Mouse (Mus musculus) heart, embryonic 14.5 days (tissue): ENCODE measurements around the gene Ptpn11. TPM values are rescaled to one million over a fixed set of nuclear protein-coding genes. Genes with fewer than 3 reads are reported as not detected.

Experiments
- ATAC-seq: fragments of 200-750 bp; cut with Nextera tagmentation; 2 replicates; pipeline ENCODE4 v1.8.0; 2017; ENCODE audit warnings: low read depth, moderate TSS enrichment; ENCODE audit not compliant: insufficient number of reproducible peaks, insufficient read depth, low FRiP score
- H3K27ac ChIP-seq, 2 experiments: fragments of 200-500 bp in 1 of 2; fragments of 300-500 bp in 1 of 2; sonication (generic) in 1 of 2; replicated peaks in 1 of 2; 2 replicates each; pipeline ENCODE4 v1.5.1; 2012 to 2014; ENCODE audit warnings: low read depth in 2 of 2, low read length in 2 of 2, control low read depth in 1 of 2, mild to moderate bottlenecking in 1 of 2, mixed read lengths in 1 of 2; ENCODE audit not compliant: control insufficient read depth in 1 of 2, insufficient read depth in 1 of 2
- H3K27me3 ChIP-seq: fragments of 300-500 bp; sonication (generic); 2 replicates; pipeline ENCODE4 v1.6.1; 2014; ENCODE audit warnings: mild to moderate bottlenecking, low read length, control low read depth; ENCODE audit not compliant: control insufficient read depth, insufficient read depth
- H3K36me3 ChIP-seq: fragments of 300-500 bp; sonication (generic); 2 replicates; pipeline ENCODE4 v1.6.1; 2014; ENCODE audit warnings: mild to moderate bottlenecking, control low read depth, low read length, mixed read lengths; ENCODE audit not compliant: control insufficient read depth, insufficient read depth
- H3K4me1 ChIP-seq, 2 experiments: fragments of 200-500 bp in 1 of 2; fragments of 300-500 bp in 1 of 2; sonication (generic) in 1 of 2; 2 replicates each; pipeline ENCODE4 v1.6.1; 2012 to 2014; ENCODE audit warnings: low read length in 2 of 2, control low read depth in 1 of 2, mixed read lengths in 1 of 2; ENCODE audit not compliant: control insufficient read depth in 2 of 2, insufficient read depth in 2 of 2
- H3K4me2 ChIP-seq: fragments of 300-500 bp; sonication (generic); 2 replicates; pipeline ENCODE4 v1.6.1; 2014; ENCODE audit warnings: mild to moderate bottlenecking, low read length
- H3K4me3 ChIP-seq, 2 experiments: fragments of 200-500 bp in 1 of 2; fragments of 300-500 bp in 1 of 2; sonication (generic) in 1 of 2; 2 replicates each; pipeline ENCODE4 v1.5.1; 2012 to 2014; ENCODE audit warnings: low read length in 2 of 2, mild to moderate bottlenecking in 2 of 2, control low read depth in 1 of 2, low read depth in 1 of 2, moderate library complexity in 1 of 2; ENCODE audit not compliant: control insufficient read depth in 1 of 2, insufficient read depth in 1 of 2
- H3K9ac ChIP-seq: fragments of 300-500 bp; sonication (generic); 2 replicates; pipeline ENCODE4 v1.6.1; 2014; ENCODE audit warnings: mild to moderate bottlenecking, low read length
- H3K9me3 ChIP-seq: fragments of 300-500 bp; sonication (generic); 2 replicates; pipeline ENCODE4 v1.6.1; 2016; ENCODE audit warnings: low read length, control low read depth; ENCODE audit not compliant: control insufficient read depth
- WGBS: fragments of 180-500 bp; shearing (Covaris S2); extraction: QIAGEN DNeasy Blood & Tissue Kit; methylation state at CpG from one replicate; pipeline ENCODE4 v1.1.7; 2014; 5-methylcytosine and 5-hydroxymethylcytosine counted together
- polyA plus RNA-seq: library from polyadenylated mRNA; unstranded; fragments of >200 nt; fragmentation: Nextera tagmentation; extraction: Ambion mirVana; gene quantifications from 2 replicates; pipeline ENCODE4 v1.2.1, GENCODE M21; 2014

Gene Ptpn11
- polyA plus RNA-seq, 1 experiment from 2014 or later: 25.6 TPM

- no peak overlapping the region for H3K4me3 ChIP-seq
- no peaks in the 10 kb centered on the region for H3K9me3 ChIP-seq
- WGBS: 55% methylated on average over 3 of the region's 3 CpGs
- no peaks in the 10 kb centered on the region for H3K36me3 ChIP-seq
- no peak overlapping the region for H3K27ac ChIP-seq
- no peaks in the 10 kb centered on the region for H3K27me3 ChIP-seq
- peaks cover 0 to 6% of the 10 kb centered on the region in 2 experiments; a peak in 1 of 4 replicates for H3K4me1 ChIP-seq
- H3K9ac ChIP-seq: no peak overlapping the region
- no peak overlapping the region for H3K4me2 ChIP-seq
- ATAC-seq: no peak
Measured at GRCm38 (mm10) chr5:121116941-121117340, 74.3 kb downstream of the Ptpn11 start.

DNA sequence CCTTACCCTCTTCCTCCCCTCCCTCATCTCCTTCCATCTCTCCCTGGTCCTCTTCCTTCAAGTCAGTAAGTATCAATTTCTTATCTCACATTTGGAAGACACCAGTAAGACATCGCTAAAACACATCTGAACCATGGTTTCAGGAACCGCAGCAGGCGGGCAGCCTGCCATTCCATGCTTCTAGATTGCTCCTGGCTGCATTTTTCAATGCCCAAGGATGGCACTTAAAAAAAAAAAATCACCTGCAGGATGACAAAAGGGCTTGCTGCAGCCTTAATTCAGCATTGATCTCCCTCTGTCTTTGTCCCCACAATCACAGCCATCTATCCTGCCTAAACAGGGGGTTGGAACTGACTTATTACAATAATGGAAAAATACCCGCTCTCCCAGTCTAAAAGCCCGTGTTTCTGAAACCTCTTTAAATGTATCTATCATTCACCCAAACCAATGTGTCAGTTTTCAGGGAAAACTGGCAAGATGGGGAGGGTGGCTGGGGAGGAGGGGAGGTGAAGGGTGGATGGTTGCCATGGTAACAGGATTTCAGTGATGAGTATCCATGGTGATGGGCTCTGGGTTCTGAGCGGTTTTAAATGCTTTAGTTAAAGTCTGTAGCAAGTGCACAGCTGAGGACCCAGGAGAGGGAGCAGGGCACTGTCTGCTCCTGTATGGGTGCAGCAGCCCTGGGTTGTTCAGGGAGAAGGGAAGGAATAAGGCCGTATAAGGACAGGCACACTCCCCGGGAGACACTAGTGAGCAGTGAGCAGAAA, 75.6 kb downstream of the Ptpn11 start:
- H3K27ac ChIP-seq: no peak overlapping the region
- WGBS: 62% methylated on average over 8 of the region's 8 CpGs
- H3K9me3 ChIP-seq: no peaks in the 10 kb centered on the region
- no peak overlapping the region for H3K9ac ChIP-seq
- ATAC-seq: no peak
- H3K36me3 ChIP-seq: no peaks in the 10 kb centered on the region
- H3K27me3 ChIP-seq: no peaks in the 10 kb centered on the region
- H3K4me1 ChIP-seq: peaks cover 0 to 6% of the 10 kb centered on the region in 2 experiments; a peak in 1 of 4 replicates
- no peak overlapping the region for H3K4me3 ChIP-seq
- no peak overlapping the region for H3K4me2 ChIP-seq

DNA sequence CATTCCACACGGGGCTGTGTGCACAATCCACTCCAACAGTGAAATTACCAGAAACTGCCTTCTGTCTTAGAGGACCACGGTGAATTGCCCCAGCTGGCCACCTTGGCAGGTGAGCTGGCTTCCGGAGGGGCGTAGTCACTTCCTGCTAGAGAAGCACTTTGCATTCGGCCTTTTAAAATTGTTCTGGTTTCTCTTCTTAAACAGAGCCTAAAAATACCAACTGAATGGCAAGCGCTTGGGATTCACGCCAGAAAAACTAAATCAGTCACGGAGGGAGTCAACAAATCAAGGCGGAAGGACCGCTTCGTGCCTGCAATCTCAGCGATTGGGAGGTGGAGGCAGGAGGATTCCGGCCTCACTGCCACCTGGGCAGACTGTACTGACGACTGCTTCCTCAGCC, 77.0 kb downstream of the Ptpn11 start:
- Histone ChIP-seq H3K27me3 (no peaks in the 10 kb centered on the region), H3K27ac (no peak overlapping the region), H3K9me3 (no peaks in the 10 kb centered on the region), H3K4me3 (no peak overlapping the region), H3K4me2 (no peak overlapping the region), H3K9ac (no peak overlapping the region), H3K4me1 (peaks cover 0 to 6% of the 10 kb centered on the region in 2 experiments; a peak in 1 of 4 replicates), H3K36me3 (no peaks in the 10 kb centered on the region)
- no peak for ATAC-seq
- WGBS: 55% methylated on average over 14 of the region's 14 CpGs

DNA sequence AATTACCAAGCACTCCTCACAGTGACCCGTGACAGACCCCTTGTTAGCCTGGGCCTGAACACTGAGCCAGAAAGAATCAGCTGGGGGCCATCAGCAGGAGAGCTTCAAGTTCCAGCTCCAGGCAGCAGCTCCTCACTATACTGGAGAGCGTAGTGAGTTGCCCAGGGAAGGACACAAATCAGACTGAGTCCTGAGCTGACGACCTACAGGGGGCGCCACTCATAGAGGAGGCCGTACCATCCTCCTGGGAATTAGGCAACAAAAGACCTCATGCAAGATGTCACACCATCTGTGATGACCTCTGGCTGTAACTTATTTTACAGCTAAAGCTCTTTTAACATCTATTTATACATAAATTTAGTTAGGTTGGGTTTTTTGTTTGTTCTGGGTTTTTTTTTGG, 78.8 kb downstream of the Ptpn11 start:
- peaks cover 0 to 6% of the 10 kb centered on the region in 2 experiments; a peak in 1 of 4 replicates for H3K4me1 ChIP-seq
- H3K4me2 ChIP-seq: no peak overlapping the region
- ATAC-seq: no peak
- H3K27me3 ChIP-seq: no peaks in the 10 kb centered on the region
- H3K9ac ChIP-seq: no peak overlapping the region
- no peaks in the 10 kb centered on the region for H3K9me3 ChIP-seq
- WGBS: 63% methylated on average over 5 of the region's 5 CpGs
- no peak overlapping the region for H3K27ac ChIP-seq
- no peak overlapping the region for H3K4me3 ChIP-seq
- H3K36me3 ChIP-seq: no peaks in the 10 kb centered on the region

- H3K4me3 ChIP-seq: no peak overlapping the region
- H3K36me3 ChIP-seq: no peaks in the 10 kb centered on the region
- no peaks in the 10 kb centered on the region for H3K9me3 ChIP-seq
- 89% methylated on average over 18 of the region's 18 CpGs for WGBS
- no peak overlapping the region for H3K4me2 ChIP-seq
- H3K27me3 ChIP-seq: no peaks in the 10 kb centered on the region
- no peak overlapping the region for H3K27ac ChIP-seq
- H3K4me1 ChIP-seq: peaks cover 0 to 6% of the 10 kb centered on the region in 2 experiments; a peak in 1 of 4 replicates
- no peak for ATAC-seq
- no peak overlapping the region for H3K9ac ChIP-seq
Measured at GRCm38 (mm10) chr5:121111106-121111915, 79.9 kb downstream of the Ptpn11 start.

GRCm38 (mm10) chr5:121109185-121109584, 82.0 kb downstream of the Ptpn11 start:
- Histone ChIP-seq H3K4me2 (no peak overlapping the region), H3K9ac (no peak overlapping the region), H3K27ac (no peak overlapping the region), H3K27me3 (no peaks in the 10 kb centered on the region), H3K36me3 (no peaks in the 10 kb centered on the region), H3K4me3 (no peak overlapping the region), H3K4me1 (peaks cover 0 to 3% of the 10 kb centered on the region in 2 experiments; a peak in 1 of 4 replicates), H3K9me3 (no peaks in the 10 kb centered on the region)
- 76% methylated on average over 7 of the region's 7 CpGs for WGBS
- ATAC-seq: no peak

- 69% methylated on average over 3 of the region's 3 CpGs for WGBS
- no peak overlapping the region for H3K9ac ChIP-seq
- H3K4me1 ChIP-seq: no peaks in the 10 kb centered on the region
- H3K27me3 ChIP-seq: no peaks in the 10 kb centered on the region
- no peak for ATAC-seq
- H3K4me3 ChIP-seq: no peak overlapping the region
- no peaks in the 10 kb centered on the region for H3K36me3 ChIP-seq
- H3K9me3 ChIP-seq: no peaks in the 10 kb centered on the region
- no peak overlapping the region for H3K4me2 ChIP-seq
- no peak overlapping the region for H3K27ac ChIP-seq
Measured at GRCm38 (mm10) chr5:121106913-121107312, 84.3 kb downstream of the Ptpn11 start.
